Mouse (Mus musculus): ENCODE data around the gene Ahcyl1. TPM values are rescaled to one million over a fixed set of nuclear protein-coding genes. Genes with fewer than 3 reads are reported as not detected.

Ahcyl1 gene
- polyA plus RNA-seq, 1 experiment from 2014 or later, result 23.7 TPM

- Histone ChIP-seq H3K27me3 (ENCODE audit: control insufficient read depth, insufficient read depth, low read depth, low read length) (no peaks in the 10 kb centered on the region), H3K4me2 (ENCODE audit: low read depth, low read length) (peak overlapping the region; percentile 84), H3K4me3 (ENCODE audit: low read depth, low read length) (peak overlapping the region; percentile 78), H3K27ac (ENCODE audit: low read length) (peak overlapping the region; percentile 92), H3K9ac (ENCODE audit: low read depth, low read length) (peak overlapping the region; percentile 93), H3K4me1 (ENCODE audit: control insufficient read depth, low read depth, low read length) (peaks cover 18% of the 10 kb centered on the region), H3K36me3 (ENCODE audit: control insufficient read depth, insufficient read depth) (no peaks in the 10 kb centered on the region), H3K9me3 (replicated peaks; ENCODE audit: control insufficient read depth, low read length) (no peaks in the 10 kb centered on the region)
- 5% methylated on average over 16 of the region's 16 CpGs for WGBS (ENCODE audit: insufficient replicate concordance)
- ATAC-seq (ENCODE audit: low read depth), result no peak
These were observed 977 bp downstream of the Ahcyl1 start for GRCm38 (mm10) chr3:107695219-107695947.

- peaks cover 18% of the 10 kb centered on the region for H3K4me1 ChIP-seq (ENCODE audit: control insufficient read depth, low read depth, low read length)
These were observed 2.0 kb downstream of the Ahcyl1 start for GRCm38 (mm10) chr3:107694256-107694900.

GRCm38 (mm10) chr3:107690366-107690765 is 6.0 kb downstream of the Ahcyl1 start:
- 62% methylated on average over 2 of the region's 2 CpGs for WGBS (ENCODE audit: insufficient replicate concordance)
- no peaks in the 10 kb centered on the region for H3K36me3 ChIP-seq (ENCODE audit: control insufficient read depth, insufficient read depth)
- H3K9me3 ChIP-seq (replicated peaks; ENCODE audit: control insufficient read depth, low read length), result no peaks in the 10 kb centered on the region
- no peak overlapping the region for H3K9ac ChIP-seq (ENCODE audit: low read depth, low read length)
- peaks cover 14% of the 10 kb centered on the region for H3K4me1 ChIP-seq (ENCODE audit: control insufficient read depth, low read depth, low read length)
- H3K4me2 ChIP-seq (ENCODE audit: low read depth, low read length), result no peak overlapping the region
- ATAC-seq (ENCODE audit: low read depth), result no peak
- no peak overlapping the region for H3K27ac ChIP-seq (ENCODE audit: low read length)
- H3K4me3 ChIP-seq (ENCODE audit: low read depth, low read length), result no peak overlapping the region
- H3K27me3 ChIP-seq (ENCODE audit: control insufficient read depth, insufficient read depth, low read depth, low read length), result no peaks in the 10 kb centered on the region

More at GRCm38 (mm10) chr3:107694256-107694900, 2.0 kb downstream of the Ahcyl1 start:
- Histone ChIP-seq H3K4me2 (ENCODE audit: low read depth, low read length) (peak overlapping the region; percentile 84), H3K9ac (ENCODE audit: low read depth, low read length) (no peak overlapping the region), H3K36me3 (ENCODE audit: control insufficient read depth, insufficient read depth) (no peaks in the 10 kb centered on the region), H3K27ac (ENCODE audit: low read length) (no peak overlapping the region), H3K9me3 (replicated peaks; ENCODE audit: control insufficient read depth, low read length) (no peaks in the 10 kb centered on the region), H3K27me3 (ENCODE audit: control insufficient read depth, insufficient read depth, low read depth, low read length) (no peaks in the 10 kb centered on the region), H3K4me3 (ENCODE audit: low read depth, low read length) (peak overlapping the region; percentile 78)
- ATAC-seq (ENCODE audit: low read depth), result no peak
- WGBS (ENCODE audit: insufficient replicate concordance), result 38% methylated on average over 2 of the region's 2 CpGs

- peaks cover 5% of the 10 kb centered on the region for H3K4me1 ChIP-seq (ENCODE audit: control insufficient read depth, low read depth, low read length)
These were observed 7.1 kb downstream of the Ahcyl1 start for GRCm38 (mm10) chr3:107689245-107689644.

GRCm38 (mm10) chr3:107688236-107688635 is 8.1 kb downstream of the Ahcyl1 start:
- Histone ChIP-seq H3K9ac (ENCODE audit: low read depth, low read length) (no peak overlapping the region), H3K4me2 (ENCODE audit: low read depth, low read length) (no peak overlapping the region), H3K27ac (ENCODE audit: low read length) (no peak overlapping the region), H3K9me3 (replicated peaks; ENCODE audit: control insufficient read depth, low read length) (no peaks in the 10 kb centered on the region), H3K4me3 (ENCODE audit: low read depth, low read length) (no peak overlapping the region), H3K36me3 (ENCODE audit: control insufficient read depth, insufficient read depth) (no peaks in the 10 kb centered on the region), H3K27me3 (ENCODE audit: control insufficient read depth, insufficient read depth, low read depth, low read length) (no peaks in the 10 kb centered on the region), H3K4me1 (ENCODE audit: control insufficient read depth, low read depth, low read length) (peaks cover 2% of the 10 kb centered on the region; the same call in 1 of the 2 replicates)
- 53% methylated on average over 1 of the region's 1 CpGs for WGBS (ENCODE audit: insufficient replicate concordance)
- no peak for ATAC-seq (ENCODE audit: low read depth)

More at GRCm38 (mm10) chr3:107689245-107689644, 7.1 kb downstream of the Ahcyl1 start:
- Histone ChIP-seq H3K27ac (ENCODE audit: low read length) (no peak overlapping the region), H3K27me3 (ENCODE audit: control insufficient read depth, insufficient read depth, low read depth, low read length) (no peaks in the 10 kb centered on the region), H3K4me2 (ENCODE audit: low read depth, low read length) (no peak overlapping the region), H3K4me3 (ENCODE audit: low read depth, low read length) (no peak overlapping the region), H3K36me3 (ENCODE audit: control insufficient read depth, insufficient read depth) (no peaks in the 10 kb centered on the region), H3K9me3 (replicated peaks; ENCODE audit: control insufficient read depth, low read length) (no peaks in the 10 kb centered on the region), H3K9ac (ENCODE audit: low read depth, low read length) (no peak overlapping the region)
- no peak for ATAC-seq (ENCODE audit: low read depth)

GRCm38 (mm10) chr3:107686276-107686977 is 9.9 kb downstream of the Ahcyl1 start:
- no peak overlapping the region for H3K27ac ChIP-seq (ENCODE audit: low read length)
- H3K36me3 ChIP-seq (ENCODE audit: control insufficient read depth, insufficient read depth), result no peaks in the 10 kb centered on the region
- H3K4me1 ChIP-seq (ENCODE audit: control insufficient read depth, low read depth, low read length), result peaks cover 2% of the 10 kb centered on the region; the same call in 1 of the 2 replicates
- no peaks in the 10 kb centered on the region for H3K9me3 ChIP-seq (replicated peaks; ENCODE audit: control insufficient read depth, low read length)
- ATAC-seq (ENCODE audit: low read depth), result no peak
- no peak overlapping the region for H3K9ac ChIP-seq (ENCODE audit: low read depth, low read length)
- no peak overlapping the region for H3K4me3 ChIP-seq (ENCODE audit: low read depth, low read length)
- no peaks in the 10 kb centered on the region for H3K27me3 ChIP-seq (ENCODE audit: control insufficient read depth, insufficient read depth, low read depth, low read length)
- H3K4me2 ChIP-seq (ENCODE audit: low read depth, low read length), result no peak overlapping the region
- WGBS (ENCODE audit: insufficient replicate concordance), result 68% methylated on average over 3 of the region's 3 CpGs

- 67% methylated on average over 2 of the region's 2 CpGs for WGBS (ENCODE audit: insufficient replicate concordance)
- Histone ChIP-seq H3K4me3 (ENCODE audit: low read depth, low read length) (no peak overlapping the region), H3K27me3 (ENCODE audit: control insufficient read depth, insufficient read depth, low read depth, low read length) (no peaks in the 10 kb centered on the region), H3K4me2 (ENCODE audit: low read depth, low read length) (no peak overlapping the region), H3K36me3 (ENCODE audit: control insufficient read depth, insufficient read depth) (no peaks in the 10 kb centered on the region), H3K27ac (ENCODE audit: low read length) (no peak overlapping the region), H3K9ac (ENCODE audit: low read depth, low read length) (no peak overlapping the region), H3K9me3 (replicated peaks; ENCODE audit: control insufficient read depth, low read length) (no peaks in the 10 kb centered on the region), H3K4me1 (ENCODE audit: control insufficient read depth, low read depth, low read length) (peaks cover 2% of the 10 kb centered on the region)
- ATAC-seq (ENCODE audit: low read depth), result no peak
These were observed 10.7 kb downstream of the Ahcyl1 start for GRCm38 (mm10) chr3:107685652-107686051.

- Histone ChIP-seq H3K9me3 (replicated peaks; ENCODE audit: control insufficient read depth, low read length) (no peaks in the 10 kb centered on the region), H3K27ac (ENCODE audit: low read length) (no peak overlapping the region), H3K4me1 (ENCODE audit: control insufficient read depth, low read depth, low read length) (peaks cover under 1% of the 10 kb centered on the region), H3K4me3 (ENCODE audit: low read depth, low read length) (no peak overlapping the region), H3K36me3 (ENCODE audit: control insufficient read depth, insufficient read depth) (no peaks in the 10 kb centered on the region), H3K9ac (ENCODE audit: low read depth, low read length) (no peak overlapping the region), H3K27me3 (ENCODE audit: control insufficient read depth, insufficient read depth, low read depth, low read length) (no peaks in the 10 kb centered on the region), H3K4me2 (ENCODE audit: low read depth, low read length) (no peak overlapping the region)
- WGBS (ENCODE audit: insufficient replicate concordance), result 61% methylated on average over 1 of the region's 1 CpGs
- no peak for ATAC-seq (ENCODE audit: low read depth)
These were observed 12.8 kb downstream of the Ahcyl1 start for GRCm38 (mm10) chr3:107683587-107683986.
